ENCODE assay signal across 13 mouse cellular contexts in the genomic region with DNA sequence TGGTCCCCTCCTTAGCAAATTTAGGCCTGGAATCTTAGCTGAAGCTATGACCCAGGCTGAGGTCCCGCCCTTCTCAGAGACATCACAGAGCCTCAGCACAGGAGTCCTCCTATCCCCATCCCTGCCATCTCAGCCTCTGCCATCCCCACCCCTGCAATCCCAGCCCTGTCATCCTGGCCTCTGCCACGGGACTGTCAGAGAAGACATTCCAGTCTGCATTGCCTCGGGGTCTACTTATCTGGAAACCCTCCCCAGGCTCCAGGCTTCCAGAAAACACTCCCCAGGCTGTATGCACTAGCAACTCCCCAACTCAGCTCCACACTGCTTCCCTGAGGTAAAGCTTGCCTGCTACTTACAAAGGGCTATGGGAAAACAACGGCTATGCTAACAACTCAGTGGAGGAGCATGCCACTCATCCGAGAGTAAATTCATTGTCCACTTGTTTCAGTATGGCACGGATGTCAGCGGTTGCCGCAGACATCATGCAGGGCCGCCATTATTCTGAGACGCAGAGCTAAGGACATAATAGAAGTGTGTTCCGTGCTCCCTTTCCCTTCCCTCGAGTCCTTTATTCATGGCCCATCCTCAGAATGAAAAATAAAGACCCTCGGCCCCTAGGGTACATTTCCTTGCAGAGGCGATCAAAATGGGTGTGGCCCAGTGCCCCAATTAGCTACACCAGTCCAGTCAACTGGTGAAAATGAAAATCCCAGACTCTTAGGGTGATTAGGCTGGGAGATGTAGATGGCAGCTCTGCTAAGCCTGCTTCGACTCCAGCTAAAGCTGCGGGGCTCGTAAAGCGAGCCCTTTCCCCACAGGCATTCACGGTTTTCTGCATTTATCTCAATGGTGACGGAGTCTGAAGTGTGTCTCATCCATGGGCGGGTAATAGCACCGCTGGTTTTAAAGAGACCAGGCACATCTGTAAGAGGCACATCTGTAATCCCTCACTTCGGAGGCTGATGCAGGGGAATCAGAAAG. TPM values are rescaled to one million over a fixed set of nuclear protein-coding genes. Genes with fewer than 3 reads are reported as not detected.
A peak's percentile ranks its signal among the peaks of the same experiment; 100 is the strongest.
DNase-seq lines count a peak whose midpoint lies in the region; ATAC-seq lines count a peak whose summit lies in the region.
"Had no signal": no experiment of that assay in that cellular context is flagged by ENCODE, and none has a peak within 500 bp of the region (broad histone marks: within the 10 kb centered on the region; RNA-seq: fewer than 3 reads in every experiment).

No protein-coding gene starts in this region.

- peak; percentile 61 for DNase-seq in embryo, embryonic 11 days
- DNase-seq in forebrain, embryonic 14.5 days (ENCODE audit: low spot score), result peak; percentile 68
- no peak for DNase-seq in right cerebral cortex, adult 2 months (ENCODE audit: low spot score in 2 of 2)
- DNase-seq in kidney, postnatal 25 days, result no peak
- no peak for DNase-seq in adrenal gland, postnatal 4 days (ENCODE audit: low spot score in 2 of 2)
- no peak for DNase-seq in urinary bladder, adult 18-20 months (ENCODE audit: low spot score in 2 of 2)
- DNase-seq: adrenal gland, adult 8-10 months; cerebellum, adult 9-11 months; lung, postnatal 14 days had no signal

- H3K4me3 ChIP-seq in forebrain, embryonic 14.5 days (ENCODE audit: low read depth, low read length), result no peak overlapping the region; the same call in 1 of the 2 replicates
- no peak overlapping the region for H3K4me3 ChIP-seq in limb, embryonic 15.5 days
- no peak overlapping the region for H3K4me3 ChIP-seq in neural tube, embryonic 14.5 days (ENCODE audit: low read depth, low read length)
- H3K4me3 ChIP-seq: heart, embryonic 12.5 days; limb, embryonic 13.5 days had no signal

- no peaks in the 10 kb centered on the region for H3K36me3 ChIP-seq in forebrain, embryonic 14.5 days (ENCODE audit: control insufficient read depth, insufficient read depth, low read length)
- H3K36me3 ChIP-seq in limb, embryonic 15.5 days, result no peaks in the 10 kb centered on the region
- H3K36me3 ChIP-seq in neural tube, embryonic 14.5 days (ENCODE audit: control insufficient read depth, insufficient read depth, low read length), result no peaks in the 10 kb centered on the region
- H3K36me3 ChIP-seq: heart, embryonic 12.5 days; limb, embryonic 13.5 days had no signal

- ATAC-seq in forebrain, embryonic 14.5 days, result peak; percentile 54
- no peak for ATAC-seq in limb, embryonic 15.5 days (ENCODE audit: insufficient number of reproducible peaks, low FRiP score, low TSS enrichment, low read depth)
- peak; percentile 68 for ATAC-seq in neural tube, embryonic 14.5 days (ENCODE audit: low read depth)

- peaks cover 15% of the 10 kb centered on the region for H3K4me1 ChIP-seq in forebrain, embryonic 14.5 days (ENCODE audit: control insufficient read depth, insufficient read depth, low read length)
- H3K4me1 ChIP-seq in limb, embryonic 15.5 days, result peaks cover 26% of the 10 kb centered on the region
- peaks cover 13% of the 10 kb centered on the region for H3K4me1 ChIP-seq in neural tube, embryonic 14.5 days (ENCODE audit: control insufficient read depth, insufficient read depth, low read length)

- 8% methylated on average over 23 of the region's 23 CpGs for WGBS in forebrain, embryonic 14.5 days
- WGBS in limb, embryonic 15.5 days, result 57% methylated on average over 23 of the region's 23 CpGs
- WGBS in neural tube, embryonic 14.5 days, result 20% methylated on average over 23 of the region's 23 CpGs

- peak overlapping the region; percentile 44 for H3K4me2 ChIP-seq in forebrain, embryonic 14.5 days (ENCODE audit: low read length)
- no peak overlapping the region for H3K4me2 ChIP-seq in limb, embryonic 15.5 days
- peak overlapping the region; percentile 24; the same call in 1 of the 2 replicates for H3K4me2 ChIP-seq in neural tube, embryonic 14.5 days (ENCODE audit: low read depth, low read length)
- H3K4me2 ChIP-seq: heart, embryonic 12.5 days; limb, embryonic 13.5 days had no signal

- no peaks in the 10 kb centered on the region for H3K27me3 ChIP-seq in forebrain, embryonic 14.5 days (replicated peaks; ENCODE audit: control insufficient read depth, insufficient read depth, low read length)
- no peaks in the 10 kb centered on the region for H3K27me3 ChIP-seq in limb, embryonic 15.5 days
- no peaks in the 10 kb centered on the region for H3K27me3 ChIP-seq in neural tube, embryonic 14.5 days (ENCODE audit: control insufficient read depth, insufficient read depth, low read length)
- H3K27me3 ChIP-seq: heart, embryonic 12.5 days; limb, embryonic 13.5 days had no signal

- H3K9ac ChIP-seq in forebrain, embryonic 14.5 days (ENCODE audit: low read length), result peak overlapping the region; percentile 50
- H3K9ac ChIP-seq in limb, embryonic 15.5 days, result no peak overlapping the region
- no peak overlapping the region for H3K9ac ChIP-seq in neural tube, embryonic 14.5 days (replicated peaks; ENCODE audit: low read depth, low read length)
- H3K9ac ChIP-seq: heart, embryonic 12.5 days; limb, embryonic 13.5 days had no signal

- peak overlapping the region; percentile 78 for H3K27ac ChIP-seq in forebrain, embryonic 14.5 days (ENCODE audit: low read depth, low read length)
- H3K27ac ChIP-seq in limb, embryonic 15.5 days, result peak overlapping the region; percentile 43; the same call in 1 of the 2 replicates
- H3K27ac ChIP-seq in neural tube, embryonic 14.5 days (ENCODE audit: low read depth, low read length), result peak overlapping the region; percentile 10

- H3K9me3 ChIP-seq in forebrain, embryonic 14.5 days (replicated peaks; ENCODE audit: control insufficient read depth, low read length), result no peaks in the 10 kb centered on the region
- H3K9me3 ChIP-seq in limb, embryonic 15.5 days, result no peaks in the 10 kb centered on the region
- no peaks in the 10 kb centered on the region for H3K9me3 ChIP-seq in neural tube, embryonic 14.5 days (ENCODE audit: control insufficient read depth, low read length)
- H3K9me3 ChIP-seq: limb, embryonic 13.5 days had no signal

RNA-seq across cellular contexts. Expression of a gene that starts 29.1 kb away (rescaled TPM):
- polyA plus RNA-seq in forebrain, embryonic 14.5 days (2014; fragmentation: Nextera tagmentation; extraction: Ambion mirVana), result 3.0 and 3.4 TPM in 2 replicates
- polyA plus RNA-seq in limb, embryonic 15.5 days (2015; fragmentation: Nextera tagmentation; extraction: Ambion mirVana), result 12.2 and 12.4 TPM in 2 replicates
- 2.1 and 3.5 TPM in 2 replicates for polyA plus RNA-seq in neural tube, embryonic 14.5 days (2014; fragmentation: Nextera tagmentation; extraction: Ambion mirVana)
- total RNA-seq in adrenal gland, postnatal 4 days (2021), result 10 to 100 TPM; 81.7 to 88.7 TPM

RNA-seq across cellular contexts. Expression of a gene that starts 44.0 kb away (rescaled TPM):
- polyA plus RNA-seq in forebrain, embryonic 14.5 days (2014; fragmentation: Nextera tagmentation; extraction: Ambion mirVana), result 39.0 and 41.6 TPM in 2 replicates
- 52.2 and 52.7 TPM in 2 replicates for polyA plus RNA-seq in limb, embryonic 15.5 days (2015; fragmentation: Nextera tagmentation; extraction: Ambion mirVana)
- 26.0 and 30.7 TPM in 2 replicates for polyA plus RNA-seq in neural tube, embryonic 14.5 days (2014; fragmentation: Nextera tagmentation; extraction: Ambion mirVana)
- total RNA-seq in adrenal gland, postnatal 4 days (2021), result 10 to 100 TPM; 21.4 to 26.0 TPM

Comparison
In these comparisons a context has a peak if more than half of its experiments do, and no peak if none do; other contexts are left out.
1. DNase-seq: peak in embryo, embryonic 11 days (single experiment) and forebrain, embryonic 14.5 days (single experiment); none in right cerebral cortex, adult 2 months (0 of 2), kidney, postnatal 25 days (0 of 2), adrenal gland, postnatal 4 days (0 of 2) and urinary bladder, adult 18-20 months (0 of 2).
2. H3K27ac ChIP-seq: peak in every context shown above with its lines; median percentile 78 in forebrain, embryonic 14.5 days; 43 in limb, embryonic 15.5 days; 10 in neural tube, embryonic 14.5 days.